Mouse (Mus musculus): ENCODE data around the gene Ndufa4l2. TPM values are rescaled to one million over a fixed set of nuclear protein-coding genes. Genes with fewer than 3 reads are reported as not detected.
A peak's percentile ranks its signal among the peaks of the same experiment; 100 is the strongest.

Ndufa4l2 gene
- polyA plus RNA-seq, 1 experiment from 2014 or later = 2.4 TPM

DNA sequence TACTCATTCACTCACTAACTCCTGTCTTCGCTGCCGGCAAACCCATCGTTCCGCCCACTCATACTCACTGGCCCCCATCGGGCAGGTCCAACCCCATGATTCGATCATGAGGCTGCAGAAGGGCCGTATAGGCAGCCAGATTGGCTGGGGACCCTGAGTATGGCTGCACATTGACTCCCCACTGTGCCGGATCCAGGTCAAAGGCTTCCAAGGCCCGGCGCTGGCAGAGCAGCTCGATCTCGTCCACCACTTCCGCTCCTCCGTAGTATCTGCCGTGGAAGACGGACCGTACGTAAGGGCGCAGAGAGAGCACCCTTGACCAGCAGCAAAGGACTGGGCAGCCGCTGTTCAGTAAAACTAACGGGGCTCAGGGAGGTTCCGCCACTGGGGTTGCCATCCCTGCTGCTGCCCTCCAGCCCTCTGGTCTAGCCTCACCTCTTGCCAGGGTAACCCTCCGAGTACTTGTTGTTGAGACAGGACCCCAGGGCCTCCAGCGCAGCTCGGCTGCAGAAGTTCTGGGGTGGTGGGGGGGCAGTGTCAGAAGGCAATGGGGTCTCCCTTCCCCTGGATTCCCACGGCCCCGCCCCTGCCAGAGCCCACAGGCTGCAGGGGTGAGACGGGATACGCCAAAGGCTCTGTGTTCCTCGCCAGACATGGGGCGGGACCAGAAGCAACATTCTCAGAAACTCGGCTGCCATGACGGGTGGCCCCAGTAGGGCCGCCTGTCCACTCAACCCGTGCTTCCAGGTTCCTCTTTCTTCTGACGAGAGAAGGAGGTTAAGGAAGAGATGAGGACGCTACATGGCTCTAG is 5.3 kb downstream of the Ndufa4l2 start:
- Histone ChIP-seq H3K27me3 (ENCODE audit: control insufficient read depth, insufficient read depth, low read length) (peaks cover 17% of the 10 kb centered on the region), H3K9me3 (ENCODE audit: control insufficient read depth, low read length) (no peaks in the 10 kb centered on the region), H3K4me3 (ENCODE audit: low read depth, low read length) (no peak overlapping the region), H3K36me3 (ENCODE audit: control insufficient read depth, insufficient read depth, low read length) (peaks cover 2% of the 10 kb centered on the region; the same call in 1 of the 2 replicates), H3K4me2 (ENCODE audit: low read depth) (no peak overlapping the region), H3K9ac (ENCODE audit: low read length) (no peak overlapping the region; the same call in 1 of the 2 replicates), H3K27ac (ENCODE audit: low read depth, low read length) (no peak overlapping the region), H3K4me1 (ENCODE audit: control insufficient read depth, insufficient read depth, low read length) (peaks cover 35% of the 10 kb centered on the region)
- ATAC-seq (ENCODE audit: insufficient read depth, low FRiP score, low TSS enrichment) (no peak), DNase-seq (ENCODE audit: low spot score) (no peak)
- 94% methylated on average over 37 of the region's 37 CpGs for WGBS

GRCm38 (mm10) chr10:127520714-127521357 is 6.1 kb downstream of the Ndufa4l2 start:
- H3K9ac ChIP-seq (ENCODE audit: low read length) = no peak overlapping the region
- 85% methylated on average over 20 of the region's 20 CpGs for WGBS

DNA sequence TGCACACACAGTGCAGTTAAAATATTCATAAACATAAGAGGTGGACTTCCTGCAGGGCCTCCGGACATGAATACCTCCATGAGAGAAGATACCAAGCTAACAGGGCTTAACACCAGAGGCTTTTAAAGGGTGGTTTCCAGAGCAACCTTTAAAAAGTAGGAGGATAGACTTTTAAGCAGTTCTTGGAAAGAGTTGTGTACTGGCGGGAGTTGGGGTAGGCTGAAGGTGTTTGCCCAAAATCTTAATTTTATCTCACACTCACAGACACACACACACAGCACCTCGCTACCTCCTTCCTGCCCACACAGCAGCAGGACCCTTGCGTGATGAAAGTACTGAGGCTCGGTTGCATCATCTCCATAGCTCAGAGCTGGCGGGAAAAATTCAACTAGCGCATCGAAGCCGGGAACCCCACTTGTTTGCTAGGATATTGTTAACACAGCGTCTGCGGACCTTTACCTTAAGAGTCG is 6.9 kb downstream of the Ndufa4l2 start:
- 13% methylated on average over 12 of the region's 12 CpGs for WGBS
- H3K9me3 ChIP-seq (ENCODE audit: control insufficient read depth, low read length) = no peaks in the 10 kb centered on the region
- no peak overlapping the region for H3K27ac ChIP-seq (ENCODE audit: low read depth, low read length)
- DNase-seq (ENCODE audit: low spot score) = no peak
- H3K9ac ChIP-seq (ENCODE audit: low read length) = peak overlapping the region; percentile 60
- peak overlapping the region; percentile 53 for H3K4me3 ChIP-seq (ENCODE audit: low read depth, low read length)
- peak overlapping the region; percentile 79 for H3K4me2 ChIP-seq (ENCODE audit: low read depth)
- no peak for ATAC-seq (ENCODE audit: insufficient read depth, low FRiP score, low TSS enrichment)
- peaks cover 2% of the 10 kb centered on the region; the same call in 1 of the 2 replicates for H3K36me3 ChIP-seq (ENCODE audit: control insufficient read depth, insufficient read depth, low read length)
- peaks cover 30% of the 10 kb centered on the region for H3K27me3 ChIP-seq (ENCODE audit: control insufficient read depth, insufficient read depth, low read length)
- H3K4me1 ChIP-seq (ENCODE audit: control insufficient read depth, insufficient read depth, low read length) = peaks cover 30% of the 10 kb centered on the region

More at GRCm38 (mm10) chr10:127520714-127521357, 6.1 kb downstream of the Ndufa4l2 start:
- peaks cover 22% of the 10 kb centered on the region for H3K27me3 ChIP-seq (ENCODE audit: control insufficient read depth, insufficient read depth, low read length)
- ATAC-seq (ENCODE audit: insufficient read depth, low FRiP score, low TSS enrichment) = no peak
- no peak overlapping the region for H3K4me2 ChIP-seq (ENCODE audit: low read depth)
- H3K4me1 ChIP-seq (ENCODE audit: control insufficient read depth, insufficient read depth, low read length) = peaks cover 31% of the 10 kb centered on the region
- no peak overlapping the region for H3K4me3 ChIP-seq (ENCODE audit: low read depth, low read length)
- H3K9me3 ChIP-seq (ENCODE audit: control insufficient read depth, low read length) = no peaks in the 10 kb centered on the region
- H3K27ac ChIP-seq (ENCODE audit: low read depth, low read length) = no peak overlapping the region
- H3K36me3 ChIP-seq (ENCODE audit: control insufficient read depth, insufficient read depth, low read length) = peaks cover 2% of the 10 kb centered on the region; the same call in 1 of the 2 replicates
- DNase-seq (ENCODE audit: low spot score) = peak; percentile 11

GRCm38 (mm10) chr10:127522088-127522581 is 7.4 kb downstream of the Ndufa4l2 start, which contains the start of gene Shmt2:
Shmt2 (minus strand) TSS chr10:127522444.
- ATAC-seq (ENCODE audit: insufficient read depth, low FRiP score, low TSS enrichment) (peak; percentile 43), DNase-seq (ENCODE audit: low spot score) (peak; percentile 92)
- under 1% methylated on average over 21 of the region's 21 CpGs for WGBS
- Histone ChIP-seq H3K9ac (ENCODE audit: low read length) (peak within 1 kb of the TSS; percentile 60), H3K36me3 (ENCODE audit: control insufficient read depth, insufficient read depth, low read length) (peaks cover 2% of the 10 kb centered on the region; the same call in 1 of the 2 replicates), H3K4me2 (ENCODE audit: low read depth) (peak within 1 kb of the TSS; percentile 79), H3K27me3 (ENCODE audit: control insufficient read depth, insufficient read depth, low read length) (peaks cover 34% of the 10 kb centered on the region), H3K4me3 (ENCODE audit: low read depth, low read length) (peak within 1 kb of the TSS; percentile 53), H3K27ac (ENCODE audit: low read depth, low read length) (no peak within 1 kb of the TSS), H3K9me3 (ENCODE audit: control insufficient read depth, low read length) (no peaks in the 10 kb centered on the region), H3K4me1 (ENCODE audit: control insufficient read depth, insufficient read depth, low read length) (peaks cover 28% of the 10 kb centered on the region)

DNA sequence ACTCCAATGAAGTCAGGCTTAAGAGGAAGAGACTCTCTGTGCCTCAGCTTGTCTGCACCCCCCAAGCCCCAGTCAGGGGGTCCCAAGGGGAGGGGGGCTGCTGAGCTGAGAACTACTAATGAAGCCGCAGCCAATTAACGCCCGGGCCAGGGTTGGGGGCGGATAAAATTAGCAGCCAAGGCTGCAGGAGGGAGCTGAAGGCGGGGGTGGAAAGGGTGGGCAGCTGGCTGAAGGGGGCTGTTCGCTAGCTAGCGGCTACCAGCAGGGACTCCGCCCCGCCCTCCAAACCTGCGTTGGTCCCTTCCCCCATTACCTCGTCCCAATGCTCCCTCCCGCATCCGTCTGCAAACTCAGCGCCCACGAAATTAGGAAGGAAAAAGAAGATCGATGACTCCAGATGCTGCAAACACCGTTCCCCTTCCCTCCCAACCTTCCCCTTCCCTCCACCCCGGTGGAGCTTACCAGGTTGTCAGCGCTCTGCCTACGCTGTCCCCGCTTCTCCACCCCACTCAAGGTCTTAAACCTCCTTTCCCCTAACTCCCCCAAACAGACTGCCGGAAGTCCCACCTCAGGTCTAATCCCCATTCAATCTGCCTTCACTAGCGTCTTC is 10.0 kb downstream of the Ndufa4l2 start:
- WGBS = under 1% methylated on average over 22 of the region's 23 CpGs
- DNase-seq (ENCODE audit: low spot score) = no peak
- peaks cover 26% of the 10 kb centered on the region for H3K4me1 ChIP-seq (ENCODE audit: control insufficient read depth, insufficient read depth, low read length)
- no peak for ATAC-seq (ENCODE audit: insufficient read depth, low FRiP score, low TSS enrichment)
- peaks cover 59% of the 10 kb centered on the region for H3K27me3 ChIP-seq (ENCODE audit: control insufficient read depth, insufficient read depth, low read length)
- H3K9me3 ChIP-seq (ENCODE audit: control insufficient read depth, low read length) = no peaks in the 10 kb centered on the region
- H3K4me2 ChIP-seq (ENCODE audit: low read depth) = peak overlapping the region; percentile 15; the same call in 1 of the 2 replicates
- H3K36me3 ChIP-seq (ENCODE audit: control insufficient read depth, insufficient read depth, low read length) = no peaks in the 10 kb centered on the region
- no peak overlapping the region; the same call in 1 of the 2 replicates for H3K9ac ChIP-seq (ENCODE audit: low read length)
- no peak overlapping the region for H3K4me3 ChIP-seq (ENCODE audit: low read depth, low read length)
- no peak overlapping the region for H3K27ac ChIP-seq (ENCODE audit: low read depth, low read length)

DNA sequence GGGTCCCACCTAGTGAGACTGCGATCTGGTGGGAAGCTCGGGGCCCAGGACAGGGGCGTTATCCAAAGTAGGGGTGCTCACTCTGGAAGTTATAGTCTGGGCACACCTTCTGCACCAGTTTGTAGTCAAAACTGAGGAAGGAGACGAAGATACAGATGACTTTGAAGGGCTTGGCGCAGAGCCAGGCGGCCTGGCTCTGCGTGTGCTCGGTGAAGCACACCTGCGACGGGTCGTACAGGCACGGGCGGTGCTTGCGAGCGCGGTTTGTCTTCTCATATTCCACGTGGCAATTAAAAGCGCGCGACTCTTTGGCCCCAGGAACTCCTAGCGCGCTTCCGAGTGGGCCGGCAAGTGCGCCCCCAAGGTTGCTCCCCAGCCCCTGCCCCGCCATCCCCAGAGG is 11.3 kb downstream of the Ndufa4l2 start:
- H3K4me2 ChIP-seq (ENCODE audit: low read depth) = peak overlapping the region; percentile 36
- peak overlapping the region; percentile 69; the same call in 1 of the 2 replicates for H3K27ac ChIP-seq (ENCODE audit: low read depth, low read length)
- H3K9me3 ChIP-seq (ENCODE audit: control insufficient read depth, low read length) = no peaks in the 10 kb centered on the region
- H3K4me3 ChIP-seq (ENCODE audit: low read depth, low read length) = 0 out of 2 replicates have a peak overlapping the region, but pooled peaks have one; percentile 17
- WGBS = 2% methylated on average over 25 of the region's 26 CpGs
- H3K36me3 ChIP-seq (ENCODE audit: control insufficient read depth, insufficient read depth, low read length) = no peaks in the 10 kb centered on the region
- DNase-seq (ENCODE audit: low spot score) = no peak
- peaks cover 72% of the 10 kb centered on the region for H3K27me3 ChIP-seq (ENCODE audit: control insufficient read depth, insufficient read depth, low read length)
- peak overlapping the region; percentile 14; the same call in 1 of the 2 replicates for H3K9ac ChIP-seq (ENCODE audit: low read length)
- H3K4me1 ChIP-seq (ENCODE audit: control insufficient read depth, insufficient read depth, low read length) = peaks cover 30% of the 10 kb centered on the region
- ATAC-seq (ENCODE audit: insufficient read depth, low FRiP score, low TSS enrichment) = no peak

GRCm38 (mm10) chr10:127526681-127527080 is 11.9 kb downstream of the Ndufa4l2 start:
- peak; percentile 82 for DNase-seq (ENCODE audit: low spot score)
- peak overlapping the region; percentile 17; the same call in 1 of the 2 replicates for H3K4me3 ChIP-seq (ENCODE audit: low read depth, low read length)
- WGBS = under 1% methylated on average over 26 of the region's 26 CpGs
- no peaks in the 10 kb centered on the region for H3K36me3 ChIP-seq (ENCODE audit: control insufficient read depth, insufficient read depth, low read length)
- H3K9ac ChIP-seq (ENCODE audit: low read length) = no peak overlapping the region; the same call in 1 of the 2 replicates
- peak overlapping the region; percentile 36 for H3K4me2 ChIP-seq (ENCODE audit: low read depth)
- peak; percentile 22; the same call in 1 of the 2 replicates for ATAC-seq (ENCODE audit: insufficient read depth, low FRiP score, low TSS enrichment)
- peaks cover 28% of the 10 kb centered on the region for H3K4me1 ChIP-seq (ENCODE audit: control insufficient read depth, insufficient read depth, low read length)
- peaks cover 79% of the 10 kb centered on the region for H3K27me3 ChIP-seq (ENCODE audit: control insufficient read depth, insufficient read depth, low read length)
- peak overlapping the region; percentile 69 for H3K27ac ChIP-seq (ENCODE audit: low read depth, low read length)
- no peaks in the 10 kb centered on the region for H3K9me3 ChIP-seq (ENCODE audit: control insufficient read depth, low read length)

DNA sequence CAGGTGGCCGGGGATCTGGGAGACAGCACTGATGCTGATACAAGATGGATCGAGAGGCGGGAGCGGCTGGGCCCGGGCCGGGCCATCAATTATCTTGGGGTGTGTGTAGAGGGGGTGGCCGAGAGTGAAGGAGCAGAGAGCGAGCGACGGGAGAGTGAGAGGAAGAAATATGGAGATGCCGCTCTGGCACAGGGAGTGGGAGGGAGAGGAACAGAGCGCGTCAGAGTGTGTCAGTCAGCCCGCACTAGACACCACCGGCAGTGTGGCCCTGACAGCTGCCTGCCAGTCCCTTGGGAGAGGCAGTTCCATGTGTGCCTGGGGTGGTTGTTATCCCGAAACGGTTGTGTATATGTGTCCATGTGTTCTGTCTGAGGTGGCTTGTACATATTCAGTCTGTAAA is 12.7 kb downstream of the Ndufa4l2 start:
- H3K4me1 ChIP-seq (ENCODE audit: control insufficient read depth, insufficient read depth, low read length) = peaks cover 24% of the 10 kb centered on the region
- peak; percentile 57 for ATAC-seq (ENCODE audit: insufficient read depth, low FRiP score, low TSS enrichment)

More for the DNA sequence above, 12.7 kb downstream of the Ndufa4l2 start:
- peaks cover 87% of the 10 kb centered on the region for H3K27me3 ChIP-seq (ENCODE audit: control insufficient read depth, insufficient read depth, low read length)
- H3K4me3 ChIP-seq (ENCODE audit: low read depth, low read length) = no peak overlapping the region
- H3K9ac ChIP-seq (ENCODE audit: low read length) = no peak overlapping the region
- H3K9me3 ChIP-seq (ENCODE audit: control insufficient read depth, low read length) = no peaks in the 10 kb centered on the region
- DNase-seq (ENCODE audit: low spot score) = peak; percentile 73
- H3K36me3 ChIP-seq (ENCODE audit: control insufficient read depth, insufficient read depth, low read length) = no peaks in the 10 kb centered on the region
- peak overlapping the region; percentile 14 for H3K4me2 ChIP-seq (ENCODE audit: low read depth)
- H3K27ac ChIP-seq (ENCODE audit: low read depth, low read length) = peak overlapping the region; percentile 69
- WGBS = under 1% methylated on average over 17 of the region's 17 CpGs

Data from neural tube, embryonic 11.5 days (tissue).